Mouse (Mus musculus): Measurements from ENCODE around the gene Ap3b1.

Gene Ap3b1

GRCm38 (mm10) chr13:94596386-94597033, 237.8 kb downstream of the Ap3b1 start:
- no peak for DNase-seq

- DNase-seq = no peak
Observed at GRCm38 (mm10) chr13:94599718-94600117, 241.0 kb downstream of the Ap3b1 start.

GRCm38 (mm10) chr13:94607035-94607860, 248.5 kb downstream of the Ap3b1 start:
- no peak for DNase-seq

- no peak for DNase-seq
Observed at GRCm38 (mm10) chr13:94607861-94608223, 249.1 kb downstream of the Ap3b1 start.

- DNase-seq = peak; percentile 25 to 53
Observed at GRCm38 (mm10) chr13:94608420-94608831, 249.7 kb downstream of the Ap3b1 start.

GRCm38 (mm10) chr13:94608947-94609346, 250.2 kb downstream of the Ap3b1 start:
- DNase-seq = peak in 1 of 2 experiments; percentile 11
